Mouse (Mus musculus) stomach, postnatal 0 days (tissue): ENCODE measurements around the gene Tef.

Experiments used
- CTCF ChIP-seq: IDR thresholded peaks from 2 replicates; pipeline ENCODE4 v1.5.1; 2016; ENCODE audit warnings: antibody characterized with exemption, low read depth, mild to moderate bottlenecking, moderate library complexity
- EP300 ChIP-seq: optimal IDR thresholded peaks from 2 replicates; pipeline ENCODE3; 2016; ENCODE audit warnings: antibody characterized with exemption

DNA sequence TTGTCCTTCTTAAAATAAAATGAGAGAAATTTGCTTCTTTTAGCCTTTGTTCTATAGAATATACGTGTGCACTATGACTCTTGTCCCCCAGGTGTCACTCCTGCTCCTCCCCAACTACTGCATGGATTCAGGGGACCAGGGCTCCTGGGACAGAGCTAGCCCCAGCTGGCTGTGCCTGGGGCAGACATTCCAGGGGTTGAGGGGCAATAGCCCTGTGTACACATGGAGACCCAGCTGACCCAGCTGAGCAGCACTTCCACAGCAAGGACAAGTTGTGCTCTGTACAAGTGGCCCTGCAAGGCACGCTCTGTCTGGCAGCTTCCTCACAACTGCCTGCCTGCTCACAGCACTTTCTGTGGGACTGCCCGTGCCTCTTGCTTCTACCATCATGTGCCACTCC, 6.0 kb upstream of the Tef start:
- TF ChIP-seq CTCF = peak; percentile 75
- no peak for TF ChIP-seq EP300
